Mouse (Mus musculus) testis, adult 2 months (tissue): Measurements from ENCODE around the gene Top3a.
A peak's percentile ranks its signal among the peaks of the same experiment; 100 is the strongest.

ENCODE experiments used
- CTCF ChIP-seq: fragments of 200-500 bp; IDR thresholded peaks from 2 replicates; pipeline ENCODE4 v1.5.1; 2012; ENCODE audit warnings: low read depth, mild to moderate bottlenecking, inconsistent platforms, low read length, moderate library complexity; ENCODE audit not compliant: control insufficient read depth, insufficient read depth, insufficient replicate concordance
- POLR2A ChIP-seq: fragments of 200-500 bp; IDR thresholded peaks from 2 replicates; pipeline ENCODE4 v1.6.1; 2012; ENCODE audit warnings: low read depth, mild to moderate bottlenecking, inconsistent platforms, low read length, moderate library complexity; ENCODE audit not compliant: control insufficient read depth

DNA sequence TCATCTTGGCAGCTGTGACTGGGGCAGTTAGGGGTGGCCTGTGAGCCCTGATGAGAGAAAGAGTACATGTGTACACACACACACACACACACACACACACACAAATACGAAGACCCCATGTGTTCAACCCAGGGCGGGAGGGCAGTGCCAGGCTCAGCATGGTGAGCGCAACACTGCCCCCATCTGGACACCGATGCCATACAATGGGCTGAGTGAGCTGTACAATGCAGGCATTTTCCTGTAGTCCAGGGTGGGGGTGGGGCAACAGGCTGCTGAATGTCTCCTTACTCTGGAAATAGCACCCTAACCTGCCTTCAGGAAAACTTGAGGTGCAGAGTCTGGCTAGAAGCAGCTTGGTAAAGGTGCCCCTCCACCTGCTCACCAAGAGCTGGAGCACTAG lies 74.0 kb downstream of the Top3a start:
- TF ChIP-seq CTCF (peak; percentile 60; the same call in 1 of the 2 replicates), POLR2A (no peak)
